11 mouse cellular contexts compared by ENCODE assay signal in genomic region chr17:7666781-7667398, GRCm38 (mm10).
"Had no signal": no experiment of that assay in that cellular context is flagged by ENCODE, and none has a peak within 500 bp of the region (broad histone marks: within the 10 kb centered on the region; RNA-seq: fewer than 3 reads in every experiment).

No protein-coding gene starts in this region.

- H3K27ac ChIP-seq: intestine, embryonic 15.5 days; limb, embryonic 15.5 days; liver, embryonic 12.5 days; midbrain, embryonic 13.5 days; neural tube, embryonic 15.5 days had no signal

- ATAC-seq: intestine, embryonic 15.5 days; liver, embryonic 12.5 days; midbrain, embryonic 13.5 days had no signal

- H3K4me2 ChIP-seq: intestine, embryonic 15.5 days; limb, embryonic 15.5 days; liver, embryonic 12.5 days; midbrain, embryonic 13.5 days; neural tube, embryonic 15.5 days had no signal

- H3K9me3 ChIP-seq: intestine, embryonic 15.5 days; limb, embryonic 15.5 days; liver, embryonic 12.5 days; midbrain, embryonic 13.5 days; neural tube, embryonic 15.5 days had no signal

- H3K4me3 ChIP-seq: intestine, embryonic 15.5 days; limb, embryonic 15.5 days; liver, embryonic 12.5 days; midbrain, embryonic 13.5 days; myocyte; neural tube, embryonic 15.5 days had no signal

- H3K4me1 ChIP-seq: intestine, embryonic 15.5 days; liver, embryonic 12.5 days; midbrain, embryonic 13.5 days; neural tube, embryonic 15.5 days had no signal

- H3K27me3 ChIP-seq: intestine, embryonic 15.5 days; limb, embryonic 15.5 days; liver, embryonic 12.5 days; midbrain, embryonic 13.5 days; neural tube, embryonic 15.5 days had no signal

- H3K36me3 ChIP-seq: intestine, embryonic 15.5 days; limb, embryonic 15.5 days; liver, embryonic 12.5 days; midbrain, embryonic 13.5 days; neural tube, embryonic 15.5 days had no signal

- DNase-seq: kidney, adult 18-20 months; kidney, postnatal 10 days; right cerebral cortex, adult 18-20 months; right cerebral cortex, postnatal 25 days; thymus, postnatal 36 days had no signal

- H3K9ac ChIP-seq: intestine, embryonic 15.5 days; limb, embryonic 15.5 days; liver, embryonic 12.5 days; midbrain, embryonic 13.5 days; neural tube, embryonic 15.5 days had no signal
